Mouse (Mus musculus): ENCODE measurements around the gene Zfp94.

- TF ChIP-seq CTCF (IDR thresholded peaks at IDR 0.05; ENCODE audit: low read depth, low read length), result no peak
- no peak for TF ChIP-seq EP300 (IDR thresholded peaks at IDR 0.05; ENCODE audit: insufficient read depth, low read depth, low read length)
Observed at GRCm38 (mm10) chr7:24280031-24280857, 36.2 kb downstream of the Zfp94 start.

All from ES-Bruce4 (cell line).